Mouse (Mus musculus): Measurements from ENCODE around the gene Tapbpl.

GRCm38 (mm10) chr6:125190816-125191215 is 40.8 kb downstream of the Tapbpl start:
- TF ChIP-seq ZC3H11A (IDR thresholded peaks at IDR 0.05; ENCODE audit: borderline replicate concordance, low read depth, low read length) (no peak), HCFC1 (IDR thresholded peaks at IDR 0.05; ENCODE audit: borderline replicate concordance, insufficient read depth, low read length) (no peak), ZNF384 (IDR thresholded peaks at IDR 0.05; ENCODE audit: low read depth, low read length) (no peak), MAFK (IDR thresholded peaks at IDR 0.05; ENCODE audit: insufficient read depth, low read depth, low read length) (no peak)
